Mouse (Mus musculus): ENCODE measurements at regions not wholly inside any gene's neighbourhood (a gene's known extent, or its start where the extent isn't known, plus 50 kb on each side); places are given as distances from the start of the nearest gene placed in this dataset.

- no peak for TF ChIP-seq CTCF (conservative IDR thresholded peaks at IDR 0.05; ENCODE audit: insufficient read depth, insufficient read length, low read depth, low read length)
- H3K27ac ChIP-seq (ENCODE audit: insufficient read depth, low read depth, low read length) = no peak overlapping the region
- H3K27me3 ChIP-seq (replicated peaks; ENCODE audit: control insufficient read depth, insufficient read depth, low read length) = 0 out of 2 replicates have a peak, but pooled peaks cover 1% of the 10 kb centered on the region
- no peaks in the 10 kb centered on the region for H3K36me3 ChIP-seq (ENCODE audit: control insufficient read depth, insufficient read depth, low read length)
- WGBS = 34% methylated on average over 16 of the region's 16 CpGs
- DNase-seq = no peak
- H3K4me3 ChIP-seq (ENCODE audit: insufficient read depth, low read depth, low read length) = peak overlapping the region; percentile 23; the same call in 1 of the 2 replicates
- H3K4me1 ChIP-seq (ENCODE audit: control insufficient read depth, insufficient read depth, low read length) = no peaks in the 10 kb centered on the region
These were observed 60.8 kb upstream of the Btrc start for GRCm38 (mm10) chr19:45302548-45303241.

- H3K4me1 ChIP-seq (ENCODE audit: control insufficient read depth, insufficient read depth, low read length) = no peaks in the 10 kb centered on the region
- 9% methylated on average over 8 of the region's 8 CpGs for WGBS
- no peak for DNase-seq
- H3K36me3 ChIP-seq (ENCODE audit: control insufficient read depth, insufficient read depth, low read length) = no peaks in the 10 kb centered on the region
- TF ChIP-seq POLR2A (IDR thresholded peaks at IDR 0.05; ENCODE audit: low read depth, low read length) = no peak
- no peak for TF ChIP-seq CTCF (conservative IDR thresholded peaks at IDR 0.05; ENCODE audit: insufficient read depth, insufficient read length, low read depth, low read length)
- H3K4me3 ChIP-seq (ENCODE audit: insufficient read depth, low read depth, low read length) = no peak overlapping the region
- H3K27me3 ChIP-seq (replicated peaks; ENCODE audit: control insufficient read depth, insufficient read depth, low read length) = 0 out of 2 replicates have a peak, but pooled peaks cover 1% of the 10 kb centered on the region
- H3K27ac ChIP-seq (ENCODE audit: insufficient read depth, low read depth, low read length) = no peak overlapping the region
These were observed 59.0 kb upstream of the Btrc start for GRCm38 (mm10) chr19:45304538-45304937.

GRCm38 (mm10) chr19:45307299-45308275 is 55.9 kb upstream of the Btrc start:
- TF ChIP-seq CTCF (conservative IDR thresholded peaks at IDR 0.05; ENCODE audit: insufficient read depth, insufficient read length, low read depth, low read length) = no peak; the same call in 1 of the 2 replicates
- TF ChIP-seq POLR2A (IDR thresholded peaks at IDR 0.05; ENCODE audit: low read depth, low read length) = no peak
- H3K4me1 ChIP-seq (ENCODE audit: control insufficient read depth, insufficient read depth, low read length) = no peaks in the 10 kb centered on the region
- no peaks in the 10 kb centered on the region for H3K36me3 ChIP-seq (ENCODE audit: control insufficient read depth, insufficient read depth, low read length)
- 50% methylated on average over 16 of the region's 16 CpGs for WGBS
- no peak overlapping the region for H3K27ac ChIP-seq (ENCODE audit: insufficient read depth, low read depth, low read length)
- no peak overlapping the region for H3K4me3 ChIP-seq (ENCODE audit: insufficient read depth, low read depth, low read length)
- H3K27me3 ChIP-seq (replicated peaks; ENCODE audit: control insufficient read depth, insufficient read depth, low read length) = no peaks in the 10 kb centered on the region
- no peak for DNase-seq

GRCm38 (mm10) chr19:45308676-45309275 is 54.8 kb upstream of the Btrc start:
- peak; percentile 38 for DNase-seq
- WGBS = 51% methylated on average over 8 of the region's 8 CpGs
- no peak overlapping the region for H3K27ac ChIP-seq (ENCODE audit: insufficient read depth, low read depth, low read length)
- no peaks in the 10 kb centered on the region for H3K36me3 ChIP-seq (ENCODE audit: control insufficient read depth, insufficient read depth, low read length)
- no peaks in the 10 kb centered on the region for H3K27me3 ChIP-seq (replicated peaks; ENCODE audit: control insufficient read depth, insufficient read depth, low read length)
- no peaks in the 10 kb centered on the region for H3K4me1 ChIP-seq (ENCODE audit: control insufficient read depth, insufficient read depth, low read length)
- TF ChIP-seq POLR2A (IDR thresholded peaks at IDR 0.05; ENCODE audit: low read depth, low read length) (no peak), CTCF (conservative IDR thresholded peaks at IDR 0.05; ENCODE audit: insufficient read depth, insufficient read length, low read depth, low read length) (peak; percentile 81)
- no peak overlapping the region for H3K4me3 ChIP-seq (ENCODE audit: insufficient read depth, low read depth, low read length)

GRCm38 (mm10) chr19:45310291-45310881 is 53.1 kb upstream of the Btrc start:
- TF ChIP-seq POLR2A (IDR thresholded peaks at IDR 0.05; ENCODE audit: low read depth, low read length) = no peak
- WGBS = 57% methylated on average over 5 of the region's 5 CpGs

GRCm38 (mm10) chr19:45310944-45311603 is 52.5 kb upstream of the Btrc start:
- no peak for TF ChIP-seq CTCF (conservative IDR thresholded peaks at IDR 0.05; ENCODE audit: insufficient read depth, insufficient read length, low read depth, low read length)
- no peak for TF ChIP-seq POLR2A (IDR thresholded peaks at IDR 0.05; ENCODE audit: low read depth, low read length)
- Histone ChIP-seq H3K4me3 (ENCODE audit: insufficient read depth, low read depth, low read length) (peak overlapping the region; percentile 20; the same call in 1 of the 2 replicates), H3K27ac (ENCODE audit: insufficient read depth, low read depth, low read length) (no peak overlapping the region), H3K4me1 (ENCODE audit: control insufficient read depth, insufficient read depth, low read length) (no peaks in the 10 kb centered on the region), H3K27me3 (replicated peaks; ENCODE audit: control insufficient read depth, insufficient read depth, low read length) (no peaks in the 10 kb centered on the region), H3K36me3 (ENCODE audit: control insufficient read depth, insufficient read depth, low read length) (no peaks in the 10 kb centered on the region)
- 16% methylated on average over 15 of the region's 15 CpGs for WGBS
- peak; percentile 65 for DNase-seq

More at GRCm38 (mm10) chr19:45310291-45310881, 53.1 kb upstream of the Btrc start:
- no peaks in the 10 kb centered on the region for H3K36me3 ChIP-seq (ENCODE audit: control insufficient read depth, insufficient read depth, low read length)
- no peaks in the 10 kb centered on the region for H3K27me3 ChIP-seq (replicated peaks; ENCODE audit: control insufficient read depth, insufficient read depth, low read length)
- H3K4me3 ChIP-seq (ENCODE audit: insufficient read depth, low read depth, low read length) = no peak overlapping the region
- no peak for DNase-seq
- no peak overlapping the region for H3K27ac ChIP-seq (ENCODE audit: insufficient read depth, low read depth, low read length)
- H3K4me1 ChIP-seq (ENCODE audit: control insufficient read depth, insufficient read depth, low read length) = no peaks in the 10 kb centered on the region

Data from kidney, adult 2 months (tissue).